Mouse (Mus musculus) kidney, embryonic 16.5 days (tissue): ENCODE results near the gene Cops9. TPM values are rescaled to one million over a fixed set of nuclear protein-coding genes. Genes with fewer than 3 reads are reported as not detected.

Source experiments
- polyA plus RNA-seq: library from polyadenylated mRNA; unstranded; fragments of >200 nt; fragmentation: Nextera tagmentation; extraction: Ambion mirVana; gene quantifications from 2 replicates; pipeline ENCODE4 v1.2.1, GENCODE M21; 2015

Gene Cops9
- polyA plus RNA-seq, 1 experiment from 2014 or later, result 396 TPM

Other genes starting within 250 kb of the Cops9 start
- 348 and 378 TPM in 2 replicates for gene Ndufa10, start 168.1 kb downstream of the Cops9 start, polyA plus RNA-seq
- gene Olfr1416, start 156.9 kb downstream of the Cops9 start, polyA plus RNA-seq, result not detected in 2 replicates
- gene Olfr1415, start 145.9 kb downstream of the Cops9 start, polyA plus RNA-seq, result not detected in 2 replicates
- gene Olfr1414, start 123.3 kb downstream of the Cops9 start, polyA plus RNA-seq, result not detected in 2 replicates
- not detected in 2 replicates for gene Olfr1413, start 70.7 kb downstream of the Cops9 start, polyA plus RNA-seq
- gene Olfr1412, start 56.2 kb downstream of the Cops9 start, polyA plus RNA-seq, result not detected in 2 replicates
- gene Olfr1411, start 47.6 kb downstream of the Cops9 start, polyA plus RNA-seq, result not detected in 2 replicates
- not detected in 2 replicates for gene Olfr1410, start 36.2 kb downstream of the Cops9 start, polyA plus RNA-seq
- not detected in 2 replicates for gene Olfr12, start 24.2 kb downstream of the Cops9 start, polyA plus RNA-seq
- 0.64 and 0.72 TPM in 2 replicates for gene Otos, start 6.9 kb upstream of the Cops9 start, polyA plus RNA-seq
- 58.1 and 61.5 TPM in 2 replicates for gene Gpc1, start 189.7 kb upstream of the Cops9 start, polyA plus RNA-seq